Mouse (Mus musculus) heart, postnatal 0 days (tissue): Measurements from ENCODE around the gene Grm2. TPM values are rescaled to one million over a fixed set of nuclear protein-coding genes. Genes with fewer than 3 reads are reported as not detected.

Source experiments
- ATAC-seq: fragments of 200-750 bp; cut with Nextera tagmentation; 2 replicates; pipeline ENCODE4 v1.8.0; 2017; ENCODE audit warnings: low read depth, moderate number of reproducible peaks, moderate library complexity; ENCODE audit not compliant: insufficient read depth
- DNase-seq: peaks from one replicate; pipeline ENCODE4 v3.0.0-alpha.2; 2016; ENCODE audit warnings: low spot score
- H3K27ac ChIP-seq: fragments of 300-500 bp; sonication (generic); 2 replicates; pipeline ENCODE4 v1.5.1; 2014; ENCODE audit warnings: low read depth, mild to moderate bottlenecking
- H3K27me3 ChIP-seq: fragments of 300-500 bp; sonication (generic); 2 replicates; pipeline ENCODE4 v1.6.1; 2014; ENCODE audit warnings: low read length, mixed read lengths; ENCODE audit not compliant: control insufficient read depth, insufficient read depth
- H3K36me3 ChIP-seq: fragments of 300-500 bp; sonication (generic); replicated peaks from 2 replicates; pipeline ENCODE4 v1.6.1; 2014; ENCODE audit warnings: low read length, mixed read lengths; ENCODE audit not compliant: control insufficient read depth, insufficient read depth
- H3K4me1 ChIP-seq: fragments of 300-500 bp; sonication (generic); 2 replicates; pipeline ENCODE4 v1.6.1; 2014; ENCODE audit warnings: antibody characterized with exemption; ENCODE audit not compliant: control insufficient read depth, insufficient read depth
- H3K4me2 ChIP-seq: fragments of 300-500 bp; sonication (generic); 2 replicates; pipeline ENCODE4 v1.6.1; 2014; ENCODE audit warnings: low read depth, mild to moderate bottlenecking, low read length, moderate library complexity
- H3K4me3 ChIP-seq: fragments of 300-500 bp; sonication (generic); 2 replicates; pipeline ENCODE4 v1.5.1; 2014; ENCODE audit warnings: low read depth, low read length
- H3K9ac ChIP-seq: fragments of 300-500 bp; sonication (generic); replicated peaks from 2 replicates; pipeline ENCODE4 v1.6.1; 2014; ENCODE audit warnings: low read depth, low read length, mixed read lengths
- H3K9me3 ChIP-seq: fragments of 300-500 bp; sonication (generic); replicated peaks from 2 replicates; pipeline ENCODE4 v1.6.1; 2016; ENCODE audit warnings: low read length; ENCODE audit not compliant: control insufficient read depth
- CTCF ChIP-seq: IDR thresholded peaks from 2 replicates; pipeline ENCODE4 v1.5.1; 2016; ENCODE audit warnings: antibody characterized with exemption, control low read depth, low read depth
- EP300 ChIP-seq: IDR thresholded peaks from 2 replicates; pipeline ENCODE4 v1.6.1; 2016; ENCODE audit warnings: antibody characterized with exemption, low read depth
- WGBS: fragments of 180-500 bp; shearing (Covaris S2); extraction: QIAGEN DNeasy Blood & Tissue Kit; methylation state at CpG from one replicate; pipeline ENCODE4 v1.1.7; 2014; 5-methylcytosine and 5-hydroxymethylcytosine counted together
- polyA plus RNA-seq: library from polyadenylated mRNA; unstranded; fragments of >200 nt; fragmentation: Nextera tagmentation; extraction: Ambion mirVana; gene quantifications from 2 replicates; pipeline ENCODE4 v1.2.1, GENCODE M21; 2015
- total RNA-seq: library from RNA; depleted of rRNA; stranded (reverse); fragments of >200 nt; gene quantifications from 2 replicates; pipeline ENCODE4 v1.2.3, GENCODE M21; 2014; ENCODE audit warnings: low replicate concordance

The Grm2 gene
- total and polyA plus RNA-seq, 2 experiments from 2014 or later, result not detected

DNA sequence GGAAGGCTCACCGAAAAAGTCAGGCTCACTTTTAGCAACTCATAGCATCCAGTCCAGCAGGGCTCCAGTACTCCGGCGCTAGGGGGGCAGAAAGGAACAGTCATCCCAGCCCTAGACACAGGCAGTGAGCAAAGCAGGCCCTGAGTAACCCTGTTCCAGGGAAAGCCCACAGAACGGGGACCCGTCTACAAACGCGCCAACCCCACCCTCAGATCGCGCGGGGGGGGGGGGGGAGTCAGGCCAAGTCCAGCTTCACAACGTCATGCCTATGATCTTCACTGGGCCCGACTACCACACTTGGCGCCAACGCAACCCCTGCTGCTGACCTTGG, 29.0 kb upstream of the Grm2 start:
- H3K9me3 ChIP-seq, result no peaks in the 10 kb centered on the region
- 3% methylated on average over 13 of the region's 14 CpGs for WGBS
- 0 out of 2 replicates have a peak, but pooled peaks cover 8% of the 10 kb centered on the region for H3K4me1 ChIP-seq
- peaks cover 14% of the 10 kb centered on the region for H3K36me3 ChIP-seq
- TF ChIP-seq EP300 (no peak), CTCF (no peak)
- no peaks in the 10 kb centered on the region for H3K27me3 ChIP-seq
- peak overlapping the region; percentile 88 for H3K4me3 ChIP-seq
- DNase-seq, result no peak
- H3K4me2 ChIP-seq, result peak overlapping the region; percentile 93
- ATAC-seq, result peak; percentile 22
- peak overlapping the region; percentile 75 for H3K27ac ChIP-seq
- peak overlapping the region; percentile 76 for H3K9ac ChIP-seq

- 0 out of 2 replicates have a peak, but pooled peaks cover 8% of the 10 kb centered on the region for H3K4me1 ChIP-seq
- H3K27me3 ChIP-seq, result no peaks in the 10 kb centered on the region
- peak overlapping the region; percentile 76 for H3K9ac ChIP-seq
- peak overlapping the region; percentile 88 for H3K4me3 ChIP-seq
- peaks cover 20% of the 10 kb centered on the region for H3K36me3 ChIP-seq
- H3K9me3 ChIP-seq, result no peaks in the 10 kb centered on the region
- WGBS, result 63% methylated on average over 6 of the region's 6 CpGs
- ATAC-seq, result no peak
- H3K27ac ChIP-seq, result peak overlapping the region; percentile 75; the same call in 1 of the 2 replicates
- DNase-seq, result no peak
- no peak for TF ChIP-seq CTCF
- no peak for TF ChIP-seq EP300
- peak overlapping the region; percentile 93 for H3K4me2 ChIP-seq
Observed at GRCm38 (mm10) chr9:106684093-106684872, 28.4 kb upstream of the Grm2 start.

DNA sequence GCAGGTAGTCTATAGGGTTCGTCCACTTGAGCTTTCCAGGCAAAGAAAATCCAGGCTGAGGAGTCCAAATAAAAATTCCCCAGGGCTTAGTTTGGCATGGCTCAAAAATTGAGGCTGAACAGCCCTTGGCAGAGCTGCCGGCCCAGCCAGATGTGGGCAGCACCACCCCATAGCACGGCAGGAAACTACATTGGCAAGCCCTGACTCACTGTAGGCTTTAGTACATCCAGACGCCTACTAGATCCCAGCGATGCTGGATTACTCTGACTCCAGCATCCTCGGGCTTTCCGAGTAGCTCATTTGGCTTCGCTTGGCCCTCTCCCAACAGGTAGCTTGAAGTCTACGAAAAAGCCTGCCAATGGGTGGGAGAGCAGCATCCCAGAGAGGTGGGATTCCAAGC, 25.1 kb upstream of the Grm2 start:
- Histone ChIP-seq H3K9ac (no peak overlapping the region), H3K4me3 (no peak overlapping the region), H3K9me3 (no peaks in the 10 kb centered on the region), H3K27ac (no peak overlapping the region), H3K4me1 (0 out of 2 replicates have a peak, but pooled peaks cover 8% of the 10 kb centered on the region), H3K4me2 (no peak overlapping the region), H3K36me3 (peaks cover 35% of the 10 kb centered on the region), H3K27me3 (no peaks in the 10 kb centered on the region)
- TF ChIP-seq EP300 (no peak), CTCF (no peak)
- WGBS, result 83% methylated on average over 9 of the region's 9 CpGs
- ATAC-seq (no peak), DNase-seq (no peak)

GRCm38 (mm10) chr9:106678242-106678641, 22.4 kb upstream of the Grm2 start:
- Histone ChIP-seq H3K36me3 (peaks cover 47% of the 10 kb centered on the region), H3K27ac (no peak overlapping the region), H3K4me2 (no peak overlapping the region), H3K9ac (no peak overlapping the region), H3K9me3 (no peaks in the 10 kb centered on the region), H3K27me3 (no peaks in the 10 kb centered on the region), H3K4me3 (no peak overlapping the region), H3K4me1 (no peaks in the 10 kb centered on the region)
- ATAC-seq (no peak), DNase-seq (no peak)
- TF ChIP-seq EP300, result no peak
- no peak for TF ChIP-seq CTCF
- 72% methylated on average over 4 of the region's 4 CpGs for WGBS

GRCm38 (mm10) chr9:106677702-106678101, 21.8 kb upstream of the Grm2 start:
- H3K4me3 ChIP-seq, result no peak overlapping the region
- ATAC-seq, result no peak
- no peak overlapping the region for H3K4me2 ChIP-seq
- no peak overlapping the region for H3K27ac ChIP-seq
- no peak overlapping the region for H3K9ac ChIP-seq
- DNase-seq, result no peak
- peaks cover 52% of the 10 kb centered on the region for H3K36me3 ChIP-seq
- WGBS, result 82% methylated on average over 5 of the region's 5 CpGs
- no peaks in the 10 kb centered on the region for H3K4me1 ChIP-seq
- no peaks in the 10 kb centered on the region for H3K27me3 ChIP-seq
- no peaks in the 10 kb centered on the region for H3K9me3 ChIP-seq
- TF ChIP-seq CTCF, result no peak

- H3K4me3 ChIP-seq, result no peak overlapping the region
- H3K36me3 ChIP-seq, result peaks cover 61% of the 10 kb centered on the region
- DNase-seq (no peak), ATAC-seq (no peak)
- no peaks in the 10 kb centered on the region for H3K9me3 ChIP-seq
- no peak overlapping the region for H3K4me2 ChIP-seq
- no peak for TF ChIP-seq EP300
- TF ChIP-seq CTCF, result no peak
- 67% methylated on average over 4 of the region's 4 CpGs for WGBS
- no peaks in the 10 kb centered on the region for H3K4me1 ChIP-seq
- H3K27ac ChIP-seq, result no peak overlapping the region
- no peak overlapping the region for H3K9ac ChIP-seq
- no peaks in the 10 kb centered on the region for H3K27me3 ChIP-seq
Observed at GRCm38 (mm10) chr9:106676571-106676970, 20.7 kb upstream of the Grm2 start.
